In genomic region chr5:138848102-138848501, GRCm38 (mm10) we compare ENCODE assay signal across 8 mouse cellular contexts. TPM values are rescaled to one million over a fixed set of nuclear protein-coding genes. Genes with fewer than 3 reads are reported as not detected.
A peak's percentile ranks its signal among the peaks of the same experiment; 100 is the strongest.
DNase-seq lines count a peak whose midpoint lies in the region; ATAC-seq lines count a peak whose summit lies in the region.

No protein-coding gene starts in this region.

- H3K27ac ChIP-seq in intestine, embryonic 15.5 days = no peak overlapping the region
- no peak overlapping the region for H3K27ac ChIP-seq in midbrain, embryonic 11.5 days (ENCODE audit: low read depth, low read length)

- H3K9ac ChIP-seq in intestine, embryonic 15.5 days = no peak overlapping the region
- H3K9ac ChIP-seq in midbrain, embryonic 11.5 days (ENCODE audit: low read length) = no peak overlapping the region

- H3K36me3 ChIP-seq in intestine, embryonic 15.5 days = no peaks in the 10 kb centered on the region
- no peaks in the 10 kb centered on the region for H3K36me3 ChIP-seq in midbrain, embryonic 11.5 days (ENCODE audit: control insufficient read depth, insufficient read depth, low read length)

- 6% methylated on average over 7 of the region's 7 CpGs for whole genome bisulfite sequencing in intestine, embryonic 15.5 days
- WGBS in midbrain, embryonic 11.5 days = 7% methylated on average over 7 of the region's 7 CpGs

- no peak overlapping the region for H3K4me3 ChIP-seq in intestine, embryonic 15.5 days (replicated peaks)
- H3K4me3 ChIP-seq in midbrain, embryonic 11.5 days (ENCODE audit: low read depth, low read length) = no peak overlapping the region

- no peaks in the 10 kb centered on the region for H3K27me3 ChIP-seq in intestine, embryonic 15.5 days (replicated peaks)
- H3K27me3 ChIP-seq in midbrain, embryonic 11.5 days (ENCODE audit: control insufficient read depth, insufficient read depth, low read length) = no peaks in the 10 kb centered on the region

- ATAC-seq in intestine, embryonic 15.5 days = peak; percentile 49
- ATAC-seq in midbrain, embryonic 11.5 days (ENCODE audit: low FRiP score) = peak; percentile 84
- no peak for ATAC-seq in activated CD4-positive, CD25-positive, alpha-beta regulatory T cell, adult 4 months

- no peaks in the 10 kb centered on the region for H3K9me3 ChIP-seq in intestine, embryonic 15.5 days
- H3K9me3 ChIP-seq in midbrain, embryonic 11.5 days (ENCODE audit: control insufficient read depth, low read length) = no peaks in the 10 kb centered on the region

- H3K4me2 ChIP-seq in intestine, embryonic 15.5 days (replicated peaks) = no peak overlapping the region
- no peak overlapping the region for H3K4me2 ChIP-seq in midbrain, embryonic 11.5 days

- DNase-seq in adrenal gland, adult 18-20 months (ENCODE audit: low spot score in 2 of 2) = peak; percentile 88 to 92
- peak; percentile 94 for DNase-seq in embryo, embryonic 10.5 days (ENCODE audit: low spot score)
- DNase-seq in gastrocnemius, postnatal 25 days = peak; percentile 73
- peak; percentile 94 to 95 for DNase-seq in left cerebral cortex, postnatal 14 days (ENCODE audit: low spot score in 2 of 2)
- DNase-seq in midbrain, embryonic 11.5 days (ENCODE audit: low spot score, missing footprints) = peak; percentile 99
- DNase-seq in skeletal muscle tissue, adult 2 months (ENCODE audit: low read depth, low spot score) = peak; percentile 83

- intact Hi-C loops in left cerebral cortex, postnatal 14 days (cut with DNase I) = loop anchor here (2.0 to 5.0 kb wide), 2 partner anchors 239 to 331 kb away; no protein-coding TSS in a partner anchor

- H3K4me1 ChIP-seq in intestine, embryonic 15.5 days (replicated peaks) = peaks cover 15% of the 10 kb centered on the region
- H3K4me1 ChIP-seq in midbrain, embryonic 11.5 days (ENCODE audit: control insufficient read depth, insufficient read depth, low read length) = no peaks in the 10 kb centered on the region

RNA-seq across cellular contexts. Expression of gene Gm5294, which starts 28.2 kb away (rescaled TPM):
- total RNA-seq in adrenal gland, adult 18-20 months (2021) = not detected
- not detected for total RNA-seq in gastrocnemius, postnatal 25 days (2021)
- not detected in 2 replicates for polyA plus RNA-seq in intestine, embryonic 15.5 days (2015; fragmentation: Nextera tagmentation; extraction: Ambion mirVana)
- total RNA-seq in left cerebral cortex, postnatal 14 days (2021) = not detected
- not detected in 2 replicates for polyA plus RNA-seq in midbrain, embryonic 11.5 days (2014; fragmentation: Nextera tagmentation; extraction: Ambion mirVana)
- not detected for polyA plus RNA-seq in activated CD4-positive, CD25-positive, alpha-beta regulatory T cell, adult 4 months (2017; shearing (Covaris generic))
